Mouse (Mus musculus) left cerebral cortex, postnatal 10 days (tissue): ENCODE results near the gene Gm17657. TPM values are rescaled to one million over a fixed set of nuclear protein-coding genes. Genes with fewer than 3 reads are reported as not detected.
"Not testable (repeated sequence)": the region's sequence is repeated elsewhere in the genome, so short reads cannot be mapped to it uniquely, and the experiment has no call there.

Experiments
- DNase-seq, 2 experiments: peaks; one replicate each; pipeline ENCODE4 v3.0.0; 2021 to 2022; ENCODE audit warnings: low spot score in 2 of 2, mixed read lengths in 1 of 2; ENCODE audit errors: extremely low spot score in 1 of 2
- intact Hi-C: fragments of 180-260 bp; cut with DNase I; formaldehyde crosslinking; loops from one replicate; pipeline ENCODE4 v1.15.1; 2025
- total RNA-seq, 2 experiments: library from RNA; stranded (reverse); gene quantifications; 2 replicates each; pipeline ENCODE4 v1.2.3; 2021

Gene Gm17657
- total RNA-seq, 2 experiments from 2014 or later, result not detected

GRCm38 (mm10) chr17:29552162-29552732 lies 2.8 kb upstream of the Gm17657 start, which contains the start of gene Tmem217:
Gene Tmem217 (minus strand): TSS chr17:29552385.
- DNase-seq, result no peak
- intact Hi-C loops, result no loop called here

- intact Hi-C loops, result no loop called here
These were observed 1.6 kb upstream of the Gm17657 start for GRCm38 (mm10) chr17:29551019-29551418.

GRCm38 (mm10) chr17:29548994-29549393 lies 444 bp downstream of the Gm17657 start:
- intact Hi-C loops, result no loop called here
- DNase-seq, result no peak

More at GRCm38 (mm10) chr17:29551019-29551418, 1.6 kb upstream of the Gm17657 start:
- no peak for DNase-seq

GRCm38 (mm10) chr17:29548494-29548893 lies 944 bp downstream of the Gm17657 start:
- no peak for DNase-seq
- intact Hi-C loops, result no loop called here

GRCm38 (mm10) chr17:29545241-29545640 lies 4.2 kb downstream of the Gm17657 start:
- DNase-seq, result no peak
- intact Hi-C loops, result no loop called here

GRCm38 (mm10) chr17:29544064-29544463 lies 5.4 kb downstream of the Gm17657 start:
- intact Hi-C loops, result no loop called here
- DNase-seq, result no peak

- no peak for DNase-seq
- intact Hi-C loops, result no loop called here
These were observed 6.4 kb downstream of the Gm17657 start for GRCm38 (mm10) chr17:29542831-29543690.

GRCm38 (mm10) chr17:29541419-29541818 lies 8.0 kb downstream of the Gm17657 start:
- intact Hi-C loops, result no loop called here
- peak in 1 of 2 experiments; percentile 65 for DNase-seq

- intact Hi-C loops, result no loop called here
These were observed 9.0 kb downstream of the Gm17657 start for GRCm38 (mm10) chr17:29540426-29540825.

GRCm38 (mm10) chr17:29533866-29534265 lies 15.6 kb downstream of the Gm17657 start:
- no peak for DNase-seq
- intact Hi-C loops, result no loop called here

More at GRCm38 (mm10) chr17:29540426-29540825, 9.0 kb downstream of the Gm17657 start:
- DNase-seq, result no peak

- intact Hi-C loops, result no loop called here
- no peak for DNase-seq
These were observed 17.6 kb downstream of the Gm17657 start for GRCm38 (mm10) chr17:29531757-29532384.

- intact Hi-C loops, result no loop called here
- no peak for DNase-seq
These were observed 18.2 kb downstream of the Gm17657 start for GRCm38 (mm10) chr17:29531278-29531677.

GRCm38 (mm10) chr17:29530508-29530907 lies 18.9 kb downstream of the Gm17657 start:
- intact Hi-C loops, result no loop called here

GRCm38 (mm10) chr17:29528568-29529187 lies 20.8 kb downstream of the Gm17657 start:
- intact Hi-C loops, result no loop called here
- peak in 1 of 2 experiments; percentile 64 for DNase-seq

More at GRCm38 (mm10) chr17:29530508-29530907, 18.9 kb downstream of the Gm17657 start:
- no peak for DNase-seq

GRCm38 (mm10) chr17:29525613-29526012 lies 23.8 kb downstream of the Gm17657 start:
- DNase-seq, result no peak
- intact Hi-C loops, result no loop called here

- intact Hi-C loops, result no loop called here
- no peak for DNase-seq
These were observed 29.7 kb downstream of the Gm17657 start for GRCm38 (mm10) chr17:29519731-29520130.

- intact Hi-C loops, result not testable (repeated sequence)
These were observed 30.8 kb downstream of the Gm17657 start for GRCm38 (mm10) chr17:29518665-29519064.

GRCm38 (mm10) chr17:29514435-29514834 lies 35.0 kb downstream of the Gm17657 start:
- intact Hi-C loops, result loop anchor here (2.0 to 5.0 kb wide), 2 partner anchors 118 to 247 kb away; partner anchors contain the start of gene BC004004
- peak; percentile 73 to 84 for DNase-seq

More at GRCm38 (mm10) chr17:29518665-29519064, 30.8 kb downstream of the Gm17657 start:
- not testable (repeated sequence) for DNase-seq
